Mouse (Mus musculus) midbrain, embryonic 15.5 days (tissue): ENCODE results near the gene Gm3486. TPM values are rescaled to one million over a fixed set of nuclear protein-coding genes. Genes with fewer than 3 reads are reported as not detected.
"Not testable (repeated sequence)": the region's sequence is repeated elsewhere in the genome, so short reads cannot be mapped to it uniquely, and the experiment has no call there.

Source experiments
- ATAC-seq: fragments of 200-750 bp; cut with Nextera tagmentation; replicated peaks from 2 replicates; pipeline ENCODE4 v1.8.0; 2017; ENCODE audit warnings: moderate TSS enrichment
- H3K27ac ChIP-seq: fragments of 300-500 bp; sonication (generic); 2 replicates; pipeline ENCODE4 v1.5.1; 2015; ENCODE audit warnings: mild to moderate bottlenecking, inconsistent platforms
- H3K27me3 ChIP-seq: fragments of 300-500 bp; sonication (generic); replicated peaks from 2 replicates; pipeline ENCODE4 v1.6.1; 2015; ENCODE audit warnings: inconsistent platforms
- H3K36me3 ChIP-seq: fragments of 300-500 bp; sonication (generic); replicated peaks from 2 replicates; pipeline ENCODE4 v1.6.1; 2015; ENCODE audit warnings: inconsistent platforms
- H3K4me1 ChIP-seq: fragments of 300-500 bp; sonication (generic); 2 replicates; pipeline ENCODE4 v1.6.1; 2015; ENCODE audit warnings: inconsistent platforms
- H3K4me2 ChIP-seq: fragments of 300-500 bp; sonication (generic); 2 replicates; pipeline ENCODE4 v1.6.1; 2015; ENCODE audit warnings: inconsistent platforms, mild to moderate bottlenecking, moderate library complexity
- H3K4me3 ChIP-seq: fragments of 300-500 bp; sonication (generic); 2 replicates; pipeline ENCODE4 v1.5.1; 2015; ENCODE audit warnings: mild to moderate bottlenecking, inconsistent platforms
- H3K9ac ChIP-seq: fragments of 300-500 bp; sonication (generic); 2 replicates; pipeline ENCODE4 v1.6.1; 2015; ENCODE audit warnings: mild to moderate bottlenecking, inconsistent platforms
- H3K9me3 ChIP-seq: fragments of 300-500 bp; sonication (generic); 2 replicates; pipeline ENCODE4 v1.6.1; 2016; ENCODE audit warnings: inconsistent platforms
- WGBS: fragments of 180-500 bp; shearing (Covaris S2); methylation state at CpG from one replicate; pipeline ENCODE4 v1.1.7; 2015; ENCODE audit warnings: mixed read lengths; 5-methylcytosine and 5-hydroxymethylcytosine counted together
- polyA plus RNA-seq: library from polyadenylated mRNA; unstranded; fragments of >200 nt; fragmentation: Nextera tagmentation; extraction: Ambion mirVana; gene quantifications from 2 replicates; pipeline ENCODE4 v1.2.1, GENCODE M21; 2015

Gene Gm3486
- not detected in 2 replicates for polyA plus RNA-seq

DNA sequence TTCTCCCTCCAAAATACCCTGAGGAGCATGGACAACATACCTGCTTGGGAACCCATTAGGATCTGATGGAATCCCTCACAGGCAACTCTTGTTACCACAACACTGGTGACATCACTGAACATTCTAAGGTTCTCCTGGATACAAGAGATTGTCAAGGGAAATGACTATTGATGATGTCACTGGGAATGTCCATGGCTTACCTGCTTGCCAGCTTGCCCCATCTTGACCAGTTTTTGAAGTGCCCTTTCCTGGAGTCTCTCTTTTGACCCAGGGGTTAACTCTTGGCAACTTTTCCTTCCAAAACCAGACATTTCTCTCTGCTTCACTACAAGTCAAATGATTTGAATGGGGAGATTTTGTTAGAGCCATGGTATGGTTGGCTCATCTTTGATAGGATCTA lies at the start of gene Gm3486:
Gene Gm3486 (minus strand): TSS at position 101 of the 400 bp plus-strand sequence.
- H3K4me1 ChIP-seq, H3K4me3 ChIP-seq: not testable (repeated sequence)

DNA sequence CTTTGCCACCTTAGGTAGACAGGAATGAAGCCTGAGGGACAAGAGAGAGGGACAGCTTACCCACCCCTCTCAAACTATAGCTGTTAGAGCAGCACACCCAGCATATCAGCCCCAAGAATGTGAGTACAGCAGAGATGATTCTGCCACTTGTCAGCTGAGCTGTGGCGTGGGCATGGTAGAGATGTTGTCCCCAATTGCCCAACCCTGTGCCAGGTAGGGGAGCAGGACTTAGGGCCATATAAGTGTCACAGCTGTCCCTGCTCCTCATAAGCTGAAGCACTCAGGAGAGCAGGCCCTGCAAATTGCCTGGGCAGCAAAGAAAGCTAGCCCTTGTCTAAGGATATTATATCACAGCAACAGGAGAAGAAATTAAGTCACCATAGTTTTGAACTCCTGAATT lies 35.4 kb upstream of the Gm3486 start:
- H3K36me3 ChIP-seq, H3K9me3 ChIP-seq, H3K27me3 ChIP-seq, H3K4me1 ChIP-seq, ATAC-seq, H3K27ac ChIP-seq, H3K9ac ChIP-seq, H3K4me3 ChIP-seq, H3K4me2 ChIP-seq: not testable (repeated sequence)
- WGBS = 78% methylated on average over 1 of the region's 1 CpGs

More for the DNA sequence above, at the start of gene Gm3486:
- H3K4me2 ChIP-seq, H3K36me3 ChIP-seq, H3K27me3 ChIP-seq, H3K9ac ChIP-seq, H3K9me3 ChIP-seq, H3K27ac ChIP-seq, ATAC-seq: not testable (repeated sequence)

DNA sequence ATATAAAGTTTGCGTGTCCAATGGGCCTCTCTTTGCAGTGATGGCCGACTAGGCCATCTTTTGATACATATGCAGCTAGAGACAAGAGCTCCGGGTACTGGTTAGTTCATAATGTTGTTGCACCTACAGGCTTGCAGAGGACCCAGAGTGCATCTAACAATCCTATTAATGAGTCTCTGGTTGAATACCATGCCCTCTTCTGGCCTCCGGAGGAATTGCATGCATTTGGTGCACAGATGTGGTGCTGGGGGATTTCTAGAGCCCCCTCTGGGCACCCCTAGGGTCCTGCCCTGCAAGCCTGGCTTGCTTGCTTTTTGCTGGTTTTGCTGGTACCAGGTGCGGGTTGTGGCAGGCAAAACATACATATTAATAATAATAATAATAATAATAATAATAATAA lies 31.4 kb upstream of the Gm3486 start:
- not testable (repeated sequence) for H3K27me3 ChIP-seq, H3K9ac ChIP-seq, H3K4me3 ChIP-seq, H3K4me1 ChIP-seq, H3K4me2 ChIP-seq, H3K27ac ChIP-seq, H3K36me3 ChIP-seq, H3K9me3 ChIP-seq, ATAC-seq
- WGBS = 71% methylated on average over 5 of the region's 5 CpGs

DNA sequence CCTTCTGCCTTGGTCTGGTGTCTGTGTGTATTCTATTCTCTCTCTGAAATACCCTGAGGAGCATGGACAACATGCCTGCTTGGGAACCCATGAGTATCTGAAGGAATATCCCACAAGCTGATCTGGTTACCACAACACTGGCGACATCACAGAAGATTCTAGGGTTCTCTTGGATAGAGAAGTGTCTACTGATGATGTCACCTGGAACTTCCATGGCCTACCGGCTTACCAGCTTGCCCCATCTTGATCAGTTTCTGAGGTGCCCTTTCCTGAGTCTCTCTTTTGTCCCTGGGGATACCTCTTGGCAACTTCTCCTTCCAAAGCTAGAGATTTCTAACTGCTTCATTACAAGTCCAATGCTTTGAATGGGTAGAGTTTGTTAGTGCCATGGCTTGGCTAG lies 35.9 kb downstream of the Gm3486 start, which contains the start of gene Gm7954:
Gene Gm7954 (minus strand): TSS at position 101 of the 400 bp plus-strand sequence.
- WGBS = 88% methylated on average over 2 of the region's 2 CpGs
- H3K9me3 ChIP-seq, H3K4me1 ChIP-seq, H3K36me3 ChIP-seq, ATAC-seq, H3K9ac ChIP-seq, H3K27ac ChIP-seq, H3K27me3 ChIP-seq, H3K4me2 ChIP-seq, H3K4me3 ChIP-seq: not testable (repeated sequence)

Other genes with a start within 250 kb of the Gm3486 start
- gene Gm2832, start 210.7 kb downstream of the Gm3486 start, polyA plus RNA-seq = 0.23 and 0.41 TPM in 2 replicates
- not detected in 2 replicates for gene Gm5798, start 140.9 kb downstream of the Gm3486 start, polyA plus RNA-seq
- gene Gm7945, start 103.1 kb downstream of the Gm3486 start, polyA plus RNA-seq = not detected in 2 replicates
- not detected in 2 replicates for gene Gm6482, start 81.2 kb downstream of the Gm3486 start, polyA plus RNA-seq
- gene Gm7954, start 36.0 kb downstream of the Gm3486 start, polyA plus RNA-seq = not detected in 2 replicates
- gene Gm7970, start 66.1 kb upstream of the Gm3486 start, polyA plus RNA-seq = not detected in 2 replicates
- not detected in 2 replicates for gene 1700049E17Rik2, start 83.7 kb upstream of the Gm3486 start, polyA plus RNA-seq
- gene Gm3072, start 135.1 kb upstream of the Gm3486 start, polyA plus RNA-seq = not detected in 2 replicates
- gene Gm3676, start 157.0 kb upstream of the Gm3486 start, polyA plus RNA-seq = not detected in 2 replicates
- not detected in 2 replicates for gene Gm8068, start 212.4 kb upstream of the Gm3486 start, polyA plus RNA-seq